Mouse (Mus musculus) limb, embryonic 12.5 days (tissue): ENCODE data around the gene Akr1c20. TPM values are rescaled to one million over a fixed set of nuclear protein-coding genes. Genes with fewer than 3 reads are reported as not detected.

Source experiments
- ATAC-seq: fragments of 200-750 bp; cut with Nextera tagmentation; 2 replicates; pipeline ENCODE4 v1.8.0; 2017; ENCODE audit warnings: low read depth, moderate TSS enrichment; ENCODE audit not compliant: insufficient number of reproducible peaks, insufficient read depth, low FRiP score, low TSS enrichment
- H3K27ac ChIP-seq: fragments of 300-500 bp; sonication (generic); 2 replicates; pipeline ENCODE4 v1.5.1; 2016; ENCODE audit warnings: mild to moderate bottlenecking, moderate library complexity
- H3K27me3 ChIP-seq: fragments of 300-500 bp; sonication (generic); 2 replicates; pipeline ENCODE4 v1.6.1; 2016; ENCODE audit warnings: mild to moderate bottlenecking, moderate library complexity
- H3K36me3 ChIP-seq: fragments of 300-500 bp; sonication (generic); 2 replicates; pipeline ENCODE4 v1.6.1; 2016; ENCODE audit warnings: mild to moderate bottlenecking, moderate library complexity
- H3K4me1 ChIP-seq: fragments of 300-500 bp; sonication (generic); replicated peaks from 2 replicates; pipeline ENCODE4 v1.6.1; 2016
- H3K4me2 ChIP-seq: fragments of 300-500 bp; sonication (generic); 2 replicates; pipeline ENCODE4 v1.6.1; 2016; ENCODE audit warnings: mild to moderate bottlenecking, moderate library complexity
- H3K4me3 ChIP-seq: fragments of 300-500 bp; sonication (generic); replicated peaks from 2 replicates; pipeline ENCODE4 v1.5.1; 2016; ENCODE audit warnings: mild to moderate bottlenecking
- H3K9ac ChIP-seq: fragments of 300-500 bp; sonication (generic); replicated peaks from 2 replicates; pipeline ENCODE4 v1.6.1; 2016; ENCODE audit warnings: mild to moderate bottlenecking, moderate library complexity
- H3K9me3 ChIP-seq: fragments of 300-500 bp; sonication (generic); 2 replicates; pipeline ENCODE4 v1.6.1; 2016; ENCODE audit warnings: mild to moderate bottlenecking, moderate library complexity
- WGBS: fragments of 180-500 bp; shearing (Covaris S2); methylation state at CpG from one replicate; pipeline ENCODE4 v1.1.7; 2016; 5-methylcytosine and 5-hydroxymethylcytosine counted together
- polyA plus RNA-seq: library from polyadenylated mRNA; unstranded; fragments of >200 nt; fragmentation: Nextera tagmentation; extraction: Ambion mirVana; gene quantifications from 2 replicates; pipeline ENCODE4 v1.2.1, GENCODE M21; 2016

Akr1c20 gene
- not detected in 2 replicates for polyA plus RNA-seq

- no peak for ATAC-seq
- Histone ChIP-seq H3K36me3 (no peaks in the 10 kb centered on the region), H3K9me3 (no peaks in the 10 kb centered on the region), H3K27me3 (no peaks in the 10 kb centered on the region), H3K4me3 (no peak within 1 kb of the TSS), H3K9ac (no peak within 1 kb of the TSS), H3K4me1 (no peaks in the 10 kb centered on the region), H3K4me2 (no peak within 1 kb of the TSS), H3K27ac (no peak within 1 kb of the TSS)
- 76% methylated on average over 2 of the region's 2 CpGs for WGBS
These were observed at the start of gene Akr1c20 for GRCm38 (mm10) chr13:4523201-4523838. Akr1c20 (minus strand) TSS chr13:4523345.

GRCm38 (mm10) chr13:4565996-4566395 is 42.9 kb upstream of the Akr1c20 start:
- H3K36me3 ChIP-seq = no peaks in the 10 kb centered on the region
- ATAC-seq = no peak
- H3K27ac ChIP-seq = no peak overlapping the region
- no peak overlapping the region for H3K4me3 ChIP-seq
- 80% methylated on average over 2 of the region's 2 CpGs for WGBS
- H3K27me3 ChIP-seq = no peaks in the 10 kb centered on the region
- no peak overlapping the region for H3K4me2 ChIP-seq
- no peak overlapping the region for H3K9ac ChIP-seq
- no peaks in the 10 kb centered on the region for H3K9me3 ChIP-seq
- H3K4me1 ChIP-seq = no peaks in the 10 kb centered on the region

GRCm38 (mm10) chr13:4560500-4560899 is 37.4 kb upstream of the Akr1c20 start:
- Histone ChIP-seq H3K4me3 (no peak overlapping the region), H3K4me2 (no peak overlapping the region), H3K27me3 (no peaks in the 10 kb centered on the region), H3K9me3 (no peaks in the 10 kb centered on the region), H3K27ac (no peak overlapping the region), H3K9ac (no peak overlapping the region), H3K4me1 (no peaks in the 10 kb centered on the region), H3K36me3 (no peaks in the 10 kb centered on the region)
- ATAC-seq = no peak

- Histone ChIP-seq H3K9ac (no peak overlapping the region), H3K4me1 (no peaks in the 10 kb centered on the region), H3K4me2 (no peak overlapping the region), H3K4me3 (no peak overlapping the region), H3K27me3 (no peaks in the 10 kb centered on the region), H3K27ac (no peak overlapping the region), H3K9me3 (no peaks in the 10 kb centered on the region), H3K36me3 (no peaks in the 10 kb centered on the region)
- no peak for ATAC-seq
- WGBS = 66% methylated on average over 1 of the region's 1 CpGs
These were observed 36.0 kb upstream of the Akr1c20 start for GRCm38 (mm10) chr13:4559143-4559542.

- H3K9ac ChIP-seq = no peak overlapping the region
- no peaks in the 10 kb centered on the region for H3K4me1 ChIP-seq
- no peaks in the 10 kb centered on the region for H3K27me3 ChIP-seq
- H3K36me3 ChIP-seq = no peaks in the 10 kb centered on the region
- WGBS = 83% methylated on average over 2 of the region's 2 CpGs
- ATAC-seq = no peak
- H3K9me3 ChIP-seq = no peaks in the 10 kb centered on the region
- no peak overlapping the region for H3K4me2 ChIP-seq
- H3K27ac ChIP-seq = no peak overlapping the region
- H3K4me3 ChIP-seq = no peak overlapping the region
These were observed 8.3 kb downstream of the Akr1c20 start for GRCm38 (mm10) chr13:4514811-4515210.

GRCm38 (mm10) chr13:4467896-4468295 is 55.2 kb downstream of the Akr1c20 start:
- H3K4me2 ChIP-seq = no peak overlapping the region
- 68% methylated on average over 1 of the region's 1 CpGs for WGBS
- H3K36me3 ChIP-seq = no peaks in the 10 kb centered on the region
- no peaks in the 10 kb centered on the region for H3K9me3 ChIP-seq
- no peaks in the 10 kb centered on the region for H3K27me3 ChIP-seq
- H3K4me3 ChIP-seq = no peak overlapping the region
- ATAC-seq = no peak
- no peak overlapping the region for H3K27ac ChIP-seq
- H3K4me1 ChIP-seq = no peaks in the 10 kb centered on the region
- H3K9ac ChIP-seq = no peak overlapping the region

- Histone ChIP-seq H3K27me3 (no peaks in the 10 kb centered on the region), H3K9ac (no peak overlapping the region), H3K36me3 (no peaks in the 10 kb centered on the region)
These were observed 57.5 kb downstream of the Akr1c20 start for GRCm38 (mm10) chr13:4465641-4466040.

More at GRCm38 (mm10) chr13:4465641-4466040, 57.5 kb downstream of the Akr1c20 start:
- no peak for ATAC-seq
- Histone ChIP-seq H3K4me3 (no peak overlapping the region), H3K9me3 (no peaks in the 10 kb centered on the region), H3K27ac (no peak overlapping the region), H3K4me2 (no peak overlapping the region), H3K4me1 (no peaks in the 10 kb centered on the region)
- WGBS = 87% methylated on average over 2 of the region's 2 CpGs

Other genes starting within 250 kb of the Akr1c20 start
- not detected in 2 replicates for gene Akr1c12, start 243.9 kb downstream of the Akr1c20 start, polyA plus RNA-seq
- gene Akr1c6, start 89.0 kb downstream of the Akr1c20 start, polyA plus RNA-seq = not detected in 2 replicates
- gene Akr1c21, start 50.7 kb upstream of the Akr1c20 start, polyA plus RNA-seq = not detected in 2 replicates
- gene Akr1e1, start 85.8 kb upstream of the Akr1c20 start, polyA plus RNA-seq = 34.3 and 37.6 TPM in 2 replicates